Mouse (Mus musculus) liver (tissue): Measurements from ENCODE around the gene Plxnb1.

Experiments used
- DNase-seq: peaks from one replicate; pipeline ENCODE4 v3.0.0-alpha.2; 2020; ENCODE audit warnings: mixed read lengths

Gene Plxnb1

GRCm38 (mm10) chr9:109095137-109095982 is at the start of gene Plxnb1:
Plxnb1 (plus strand) TSS chr9:109095389.
- DNase-seq, result peak; percentile 75

- peak; percentile 68 for DNase-seq
These were observed 48.9 kb upstream of the Plxnb1 start for GRCm38 (mm10) chr9:109046306-109046705.

- no peak for DNase-seq
These were observed 45.9 kb upstream of the Plxnb1 start for GRCm38 (mm10) chr9:109049316-109049715.

GRCm38 (mm10) chr9:109049996-109050673 is 45.1 kb upstream of the Plxnb1 start:
- DNase-seq, result no peak

GRCm38 (mm10) chr9:109050674-109050997 is 44.6 kb upstream of the Plxnb1 start:
- no peak for DNase-seq

- no peak for DNase-seq
These were observed 44.1 kb upstream of the Plxnb1 start for GRCm38 (mm10) chr9:109051011-109051501.

- no peak for DNase-seq
These were observed 43.3 kb upstream of the Plxnb1 start for GRCm38 (mm10) chr9:109051651-109052489.

GRCm38 (mm10) chr9:109052490-109053260 is 42.5 kb upstream of the Plxnb1 start:
- DNase-seq, result no peak

GRCm38 (mm10) chr9:109053366-109053765 is 41.8 kb upstream of the Plxnb1 start:
- no peak for DNase-seq

GRCm38 (mm10) chr9:109053851-109054250 is 41.3 kb upstream of the Plxnb1 start:
- DNase-seq, result no peak

GRCm38 (mm10) chr9:109054712-109055111 is 40.5 kb upstream of the Plxnb1 start:
- DNase-seq, result peak; percentile 66

- no peak for DNase-seq
These were observed 39.7 kb upstream of the Plxnb1 start for GRCm38 (mm10) chr9:109055271-109056030.

- DNase-seq, result no peak
These were observed 39.0 kb upstream of the Plxnb1 start for GRCm38 (mm10) chr9:109056081-109056690.

GRCm38 (mm10) chr9:109056916-109057315 is 38.3 kb upstream of the Plxnb1 start:
- no peak for DNase-seq

- DNase-seq, result no peak
These were observed 37.6 kb upstream of the Plxnb1 start for GRCm38 (mm10) chr9:109057543-109057942.

- DNase-seq, result no peak
These were observed 37.0 kb upstream of the Plxnb1 start for GRCm38 (mm10) chr9:109058006-109058765.

- DNase-seq, result peak; percentile 91
These were observed 35.9 kb upstream of the Plxnb1 start, which contains the start of gene Trex1 for GRCm38 (mm10) chr9:109059136-109059903. Trex1 (minus strand) TSS chr9:109059734.

- DNase-seq, result no peak
These were observed 34.8 kb upstream of the Plxnb1 start for GRCm38 (mm10) chr9:109060184-109060897.

- no peak for DNase-seq
These were observed 34.3 kb upstream of the Plxnb1 start for GRCm38 (mm10) chr9:109060898-109061295.
